Mouse (Mus musculus): ENCODE data around the gene Olfr869.

Gene Olfr869

GRCm38 (mm10) chr9:20128709-20129108 is at the start of gene Olfr869:
Gene Olfr869 (plus strand): TSS chr9:20129009.
- no peak for DNase-seq (ENCODE audit: low read depth, low spot score)

- DNase-seq (ENCODE audit: low read depth, low spot score), result no peak
Observed at GRCm38 (mm10) chr9:20098326-20098725, 30.5 kb upstream of the Olfr869 start, which contains the start of gene Olfr868. Gene Olfr868 (plus strand): TSS chr9:20098626.

GRCm38 (mm10) chr9:20149706-20150105 is 20.9 kb downstream of the Olfr869 start:
- no peak for DNase-seq (ENCODE audit: low read depth, low spot score)

GRCm38 (mm10) chr9:20173957-20174356 is 45.1 kb downstream of the Olfr869 start, which contains the start of gene Olfr870:
Gene Olfr870 (minus strand): TSS chr9:20174057.
- DNase-seq (ENCODE audit: low read depth, low spot score), result no peak

GRCm38 (mm10) chr9:20179463-20179862 is 50.7 kb downstream of the Olfr869 start:
- DNase-seq (ENCODE audit: low read depth, low spot score), result no peak
